Mouse (Mus musculus) cerebellum, postnatal 25 days (tissue): ENCODE measurements at regions not wholly inside any gene's neighbourhood (a gene's known extent, or its start where the extent isn't known, plus 50 kb on each side); places are given as distances from the start of the nearest gene placed in this dataset.
"Not testable (repeated sequence)": the region's sequence is repeated elsewhere in the genome, so short reads cannot be mapped to it uniquely, and the experiment has no call there.

Experiments
- DNase-seq, 2 experiments: peaks; one replicate each; pipeline ENCODE4 v3.0.0; 2021; ENCODE audit warnings: mixed read lengths in 2 of 2

- DNase-seq = no peak
These were observed 103.1 kb downstream of the Cenpf start for GRCm38 (mm10) chr1:189584831-189585230.

- no peak for DNase-seq
These were observed 106.5 kb downstream of the Cenpf start for GRCm38 (mm10) chr1:189581427-189581826.

GRCm38 (mm10) chr1:189579358-189579757 is 108.5 kb downstream of the Cenpf start:
- peak; percentile 8 to 33 for DNase-seq

- no peak for DNase-seq
These were observed 111.4 kb downstream of the Cenpf start for GRCm38 (mm10) chr1:189576311-189577002.

GRCm38 (mm10) chr1:189575525-189576240 is 112.2 kb downstream of the Cenpf start:
- no peak for DNase-seq

- no peak for DNase-seq
These were observed 121.4 kb downstream of the Cenpf start for GRCm38 (mm10) chr1:189566491-189566890.

GRCm38 (mm10) chr1:189561831-189562230 is 126.1 kb downstream of the Cenpf start:
- DNase-seq = no peak

GRCm38 (mm10) chr1:189560576-189560975 is 127.3 kb downstream of the Cenpf start:
- no peak for DNase-seq

GRCm38 (mm10) chr1:189550851-189551250 is 137.0 kb downstream of the Cenpf start:
- no peak for DNase-seq

- no peak for DNase-seq
These were observed 130.8 kb upstream of the Kcnk2 start for GRCm38 (mm10) chr1:189532834-189533233.

GRCm38 (mm10) chr1:189526329-189526728 is 124.3 kb upstream of the Kcnk2 start:
- no peak for DNase-seq

GRCm38 (mm10) chr1:189515476-189515875 is 113.4 kb upstream of the Kcnk2 start:
- no peak for DNase-seq

- DNase-seq = no peak
These were observed 111.3 kb upstream of the Kcnk2 start for GRCm38 (mm10) chr1:189513358-189513757.

GRCm38 (mm10) chr1:189507301-189507700 is 105.2 kb upstream of the Kcnk2 start:
- not testable (repeated sequence) for DNase-seq

GRCm38 (mm10) chr1:189499703-189500102 is 97.6 kb upstream of the Kcnk2 start:
- no peak for DNase-seq

- DNase-seq = no peak
These were observed 97.1 kb upstream of the Kcnk2 start for GRCm38 (mm10) chr1:189499141-189499540.

- DNase-seq = no peak
These were observed 95.0 kb upstream of the Kcnk2 start for GRCm38 (mm10) chr1:189497031-189497430.

- no peak for DNase-seq
These were observed 93.5 kb upstream of the Kcnk2 start for GRCm38 (mm10) chr1:189495386-189496150.

GRCm38 (mm10) chr1:189494896-189495295 is 92.8 kb upstream of the Kcnk2 start:
- DNase-seq = no peak

- no peak for DNase-seq
These were observed 83.3 kb upstream of the Kcnk2 start for GRCm38 (mm10) chr1:189485336-189485735.

GRCm38 (mm10) chr1:189483331-189483730 is 81.3 kb upstream of the Kcnk2 start:
- DNase-seq = no peak

- no peak for DNase-seq
These were observed 76.0 kb upstream of the Kcnk2 start for GRCm38 (mm10) chr1:189478051-189478450.

GRCm38 (mm10) chr1:189476796-189477195 is 74.7 kb upstream of the Kcnk2 start:
- DNase-seq = no peak

GRCm38 (mm10) chr1:189473071-189473470 is 71.0 kb upstream of the Kcnk2 start:
- no peak for DNase-seq
